Mouse (Mus musculus) activated CD4-positive, CD25-positive, alpha-beta regulatory T cell, adult 4 months (primary cell): Measurements from ENCODE around the gene Olfr1371. TPM values are rescaled to one million over a fixed set of nuclear protein-coding genes. Genes with fewer than 3 reads are reported as not detected.
A peak's percentile ranks its signal among the peaks of the same experiment; 100 is the strongest.

Source experiments
- ATAC-seq: one replicate; pipeline ENCODE4 v1.8.0; 2017
- polyA plus RNA-seq, 2 experiments: library from polyadenylated mRNA; unstranded; fragments of 100-300 nt; shearing (Covaris generic); gene quantifications; one replicate each; pipeline ENCODE4 v1.2.1; 2017

Olfr1371 gene
- not detected for polyA plus RNA-seq

DNA sequence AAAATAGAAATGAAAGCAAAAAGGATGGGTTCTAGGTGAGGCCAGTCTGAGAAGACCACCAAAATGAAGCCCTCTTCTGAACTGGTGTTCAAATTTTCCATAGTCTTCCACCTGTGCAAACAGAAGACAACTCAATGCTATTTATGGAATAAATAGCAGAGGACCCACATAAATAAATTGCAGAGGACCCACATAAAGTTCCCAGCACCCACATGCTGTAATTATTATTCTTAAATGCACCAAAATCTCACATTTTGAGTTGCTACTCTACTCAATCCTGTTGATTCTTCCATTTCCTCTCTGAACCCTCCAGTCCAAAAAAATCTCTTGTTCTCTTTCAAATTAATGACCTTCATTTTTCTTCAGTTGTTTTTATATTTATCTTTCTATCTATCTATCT is at the start of gene Olfr1371:
Gene Olfr1371 (minus strand): TSS at position 101 of the 400 bp plus-strand sequence.
- ATAC-seq, result no peak

DNA sequence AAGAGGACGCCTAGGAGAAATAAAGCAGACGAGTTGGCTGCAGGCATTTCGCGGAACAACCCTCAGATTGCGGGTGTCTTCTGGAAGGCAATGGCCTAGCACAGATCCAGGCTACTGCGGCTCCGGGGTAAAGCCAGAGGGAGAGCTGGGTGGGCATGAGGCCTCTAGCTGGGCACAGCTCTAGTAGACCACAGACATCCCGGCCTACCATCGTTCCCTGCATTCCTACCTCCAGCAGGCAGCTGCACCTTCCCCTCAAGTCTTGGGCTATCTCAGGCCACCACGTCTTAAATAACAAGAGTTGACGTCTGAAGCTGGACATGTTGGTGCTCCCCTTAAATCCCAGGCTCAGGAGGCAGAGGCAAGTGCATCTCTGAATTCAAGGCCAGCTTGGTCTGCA is 48.6 kb upstream of the Olfr1371 start:
- ATAC-seq, result no peak

DNA sequence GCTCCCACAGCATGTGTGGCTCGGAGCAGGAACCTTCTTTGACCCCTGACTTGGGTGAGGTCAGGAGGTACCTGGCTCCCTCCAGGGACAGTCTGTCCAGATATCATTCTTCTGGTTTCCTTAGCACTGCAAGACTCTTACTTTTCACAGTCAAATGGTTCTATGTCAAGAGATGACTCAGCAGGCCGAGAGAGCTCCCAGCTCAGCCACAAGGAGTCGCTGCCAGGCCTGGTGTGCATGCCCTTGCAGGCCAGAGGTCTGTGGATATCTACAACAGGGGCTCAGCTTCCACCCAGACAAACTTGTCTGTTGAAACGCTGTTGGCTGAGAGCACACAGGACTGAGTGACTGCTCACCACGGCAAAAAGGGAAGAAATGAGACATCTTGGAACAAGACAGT is 48.1 kb upstream of the Olfr1371 start:
- ATAC-seq, result no peak

DNA sequence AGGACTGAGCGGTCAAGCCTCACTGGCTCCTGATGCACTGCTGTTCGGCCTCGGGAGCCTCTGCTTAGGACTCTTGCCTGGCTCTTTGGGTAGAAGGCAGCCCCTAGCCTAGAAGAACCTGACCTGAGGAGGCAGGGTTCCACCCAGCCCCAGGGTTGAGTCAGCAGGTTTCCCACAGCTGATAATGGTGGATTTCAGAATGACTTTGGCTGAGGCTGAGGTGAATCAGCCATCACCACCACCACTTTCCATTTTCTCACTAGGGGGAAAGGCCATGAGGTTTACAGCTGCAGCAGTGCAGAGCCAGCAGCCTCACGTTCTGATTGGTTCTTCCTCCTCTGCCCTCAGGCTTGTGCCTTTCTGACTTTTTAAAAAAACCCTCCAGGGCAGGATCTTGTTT is 47.1 kb upstream of the Olfr1371 start:
- no peak for ATAC-seq

DNA sequence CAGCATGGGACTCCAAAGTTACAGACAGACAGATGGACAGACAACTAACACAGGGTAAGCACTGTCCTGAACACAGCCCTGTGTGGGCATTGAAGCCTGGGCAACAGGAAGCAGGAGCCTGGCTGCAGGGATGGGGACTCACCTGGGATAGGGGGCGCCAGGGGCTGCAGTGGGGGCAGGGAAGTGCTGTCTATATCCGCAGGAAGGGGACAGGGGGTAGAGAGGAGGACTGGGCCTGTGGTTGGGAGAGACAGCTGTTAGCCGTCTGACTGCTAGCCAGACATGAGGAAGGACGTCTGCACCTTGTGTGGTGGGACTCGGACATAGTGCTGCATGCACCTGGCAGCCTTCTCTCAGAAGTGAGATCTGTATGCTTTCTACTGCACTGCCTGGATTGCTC is 44.9 kb upstream of the Olfr1371 start:
- ATAC-seq, result no peak

DNA sequence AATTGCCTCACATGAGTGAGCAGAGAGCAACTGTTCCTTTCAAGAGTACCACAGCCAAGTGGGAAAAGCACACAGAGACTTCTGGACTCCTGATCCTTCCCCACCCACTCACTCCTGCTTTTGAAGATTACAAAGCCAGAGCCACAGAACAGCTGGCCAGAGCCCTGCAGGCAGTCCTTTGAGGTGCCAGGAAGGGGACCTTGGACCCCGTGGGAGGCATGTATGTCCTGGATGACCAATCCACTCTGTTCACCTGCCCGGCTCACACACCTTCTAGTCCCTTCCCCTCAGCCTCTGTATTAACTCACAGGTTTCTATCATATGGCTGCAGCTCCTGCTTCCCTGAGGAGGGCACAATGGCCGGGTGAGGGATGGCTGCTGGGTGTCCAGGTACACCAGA is 43.6 kb upstream of the Olfr1371 start:
- ATAC-seq, result no peak

DNA sequence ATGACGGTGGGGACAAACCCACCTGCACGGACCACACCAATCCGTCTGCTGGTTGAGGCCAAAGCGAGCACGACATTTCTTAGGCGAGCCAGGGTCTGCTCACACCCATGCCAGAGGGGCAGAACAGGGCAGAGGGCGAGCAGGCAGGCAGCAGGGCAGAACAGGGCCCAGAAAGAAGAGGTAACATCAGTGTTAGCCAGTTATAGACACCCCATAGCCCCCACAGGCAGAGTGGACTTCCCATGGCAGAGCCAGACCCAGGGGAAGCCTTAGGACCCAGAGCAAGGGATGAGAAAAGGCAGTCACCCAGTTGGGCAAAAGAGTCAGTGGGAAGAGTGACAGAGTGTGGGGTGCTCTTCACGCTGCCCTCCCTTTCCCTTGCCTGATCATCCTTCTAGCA is 41.3 kb upstream of the Olfr1371 start:
- ATAC-seq, result no peak

DNA sequence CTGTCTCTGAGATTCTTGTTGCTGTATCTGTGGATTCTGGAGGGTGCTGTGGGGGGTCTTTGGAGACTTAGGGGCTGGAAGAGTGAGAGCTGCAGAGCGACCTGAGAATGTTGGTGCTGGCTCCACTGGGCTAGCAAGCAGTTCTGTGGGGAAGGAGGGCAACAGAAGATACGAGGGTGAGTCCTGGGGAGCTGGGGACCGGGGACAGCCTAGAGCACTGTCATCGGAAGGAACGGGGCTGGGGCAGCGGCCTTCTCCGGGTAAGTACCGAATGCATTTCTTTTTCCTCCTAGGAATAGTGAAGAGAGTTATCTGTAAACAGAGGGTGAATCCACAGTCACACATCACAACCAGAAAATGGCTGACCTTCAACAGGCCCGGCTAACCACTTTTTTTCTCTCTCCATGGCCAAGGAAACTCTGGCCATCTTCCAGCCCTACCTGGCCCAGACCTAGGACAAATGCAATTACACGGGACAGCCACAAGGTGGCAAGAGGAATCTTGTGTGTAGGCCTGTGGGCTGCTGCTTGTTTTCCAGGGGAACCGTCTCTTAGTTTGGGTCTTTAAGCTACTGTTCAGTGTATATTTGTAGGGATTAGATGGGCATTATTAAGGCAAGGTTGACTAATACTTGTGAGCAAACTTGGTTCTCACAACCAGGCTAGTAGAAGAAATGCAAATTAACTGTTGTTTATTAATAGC is 40.0 kb upstream of the Olfr1371 start:
- ATAC-seq, result no peak

DNA sequence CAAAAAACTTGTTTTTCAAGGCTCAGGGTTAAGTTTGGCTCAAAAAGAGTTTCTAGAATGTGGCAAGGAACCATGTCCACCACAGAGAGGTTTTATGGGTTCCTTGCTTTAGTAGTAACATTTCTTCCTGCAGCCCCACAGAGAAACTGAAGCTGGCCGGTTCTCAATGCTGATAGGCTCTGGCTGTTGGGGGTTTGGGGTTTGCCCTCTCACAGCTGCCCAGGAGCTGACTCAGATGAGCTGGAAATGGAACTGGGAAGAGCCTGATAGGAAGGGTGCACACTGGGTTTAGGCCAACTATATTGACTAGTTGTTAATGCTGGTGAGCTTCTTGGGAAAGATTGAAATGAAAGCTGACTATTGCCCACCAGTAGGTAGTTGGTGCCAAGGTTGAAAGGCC is 38.9 kb upstream of the Olfr1371 start:
- ATAC-seq, result no peak

DNA sequence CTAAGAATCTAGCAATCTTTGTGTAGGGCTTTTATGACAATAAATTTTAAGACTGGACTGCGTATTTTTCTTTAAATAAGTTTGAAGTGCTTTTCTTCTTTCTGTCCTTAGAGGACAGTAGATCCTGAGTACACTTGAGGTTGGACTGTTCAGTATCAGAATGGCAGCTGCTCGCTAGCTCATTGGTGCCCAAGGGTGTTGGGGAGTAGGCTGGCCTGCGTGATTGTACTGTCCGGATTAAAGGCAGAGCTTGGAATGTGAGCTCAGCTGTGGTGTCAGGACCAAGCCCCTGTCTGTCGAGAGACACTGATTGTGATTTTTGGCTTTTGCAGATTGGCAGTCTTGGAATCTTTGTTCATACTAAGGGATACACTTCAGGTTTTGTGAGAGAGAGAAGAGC is 38.0 kb upstream of the Olfr1371 start:
- no peak for ATAC-seq

DNA sequence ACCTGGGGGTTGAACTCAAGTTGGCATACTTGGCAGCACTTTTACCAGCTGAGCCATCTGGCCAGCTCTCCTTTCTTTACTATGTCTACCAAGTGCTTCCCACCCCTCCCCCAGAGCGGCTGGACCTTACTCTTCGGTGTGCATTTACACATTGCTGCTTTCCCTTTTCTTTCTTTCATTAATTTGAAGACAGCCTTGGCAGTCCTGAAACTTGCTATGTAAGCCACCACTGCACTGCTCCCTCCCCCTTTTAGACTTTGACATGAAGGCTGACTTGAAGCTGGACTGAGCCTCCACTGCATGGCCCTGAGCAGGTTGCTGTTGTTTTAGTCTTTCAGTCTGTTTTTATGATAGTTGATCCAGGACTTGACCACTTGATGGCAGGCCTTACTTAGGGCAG is 35.7 kb upstream of the Olfr1371 start:
- no peak for ATAC-seq

DNA sequence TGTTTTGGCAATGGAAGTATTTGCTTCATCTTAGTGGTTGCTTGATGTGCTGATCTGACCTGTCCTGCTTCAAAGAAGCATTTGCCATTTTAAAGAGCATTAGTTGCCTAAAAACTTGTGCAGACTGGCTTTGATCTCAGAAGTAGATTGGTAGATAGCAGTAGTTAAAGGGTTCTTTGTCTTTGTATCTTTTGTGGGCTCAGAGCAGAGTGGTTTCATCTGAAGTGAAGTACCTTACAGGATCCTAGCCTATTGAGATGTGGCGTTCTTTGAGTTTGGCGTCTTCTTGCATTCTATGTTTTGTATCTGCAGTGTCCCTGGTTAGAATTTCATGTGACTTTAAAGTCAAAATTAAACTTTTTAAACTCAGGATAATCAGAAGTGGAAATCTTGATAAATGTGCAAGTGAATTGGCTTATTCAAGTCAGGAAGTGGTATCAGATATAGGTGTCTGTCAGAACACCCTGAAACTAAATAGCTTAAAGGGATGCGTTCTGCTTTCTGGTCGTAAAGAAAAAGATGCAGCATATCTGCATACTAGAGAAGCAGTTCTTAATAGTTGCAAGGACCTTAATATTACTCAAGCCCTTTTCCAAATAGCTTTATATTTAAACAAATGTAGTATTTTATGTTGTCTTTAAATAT is 27.2 kb upstream of the Olfr1371 start:
- ATAC-seq, result peak; percentile 70

DNA sequence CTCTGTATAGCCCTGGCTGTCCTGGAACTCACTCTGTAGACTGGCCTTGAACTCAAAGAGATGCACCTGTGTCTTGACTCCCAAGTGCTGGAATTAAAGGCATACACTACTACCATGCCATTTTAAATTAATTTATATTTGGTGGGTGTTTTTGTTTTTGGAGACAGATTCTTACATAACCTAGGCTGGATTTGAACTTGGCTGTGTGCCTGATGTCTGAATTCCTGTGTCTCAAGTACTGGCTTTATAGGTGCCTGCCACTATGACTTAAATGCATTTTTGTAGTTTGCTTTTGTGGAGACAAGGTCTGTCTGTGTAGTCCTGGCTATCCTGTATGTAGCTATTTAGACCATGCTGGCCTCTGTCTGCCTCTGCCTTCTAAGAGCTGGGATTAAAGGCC is 20.7 kb upstream of the Olfr1371 start:
- no peak for ATAC-seq

DNA sequence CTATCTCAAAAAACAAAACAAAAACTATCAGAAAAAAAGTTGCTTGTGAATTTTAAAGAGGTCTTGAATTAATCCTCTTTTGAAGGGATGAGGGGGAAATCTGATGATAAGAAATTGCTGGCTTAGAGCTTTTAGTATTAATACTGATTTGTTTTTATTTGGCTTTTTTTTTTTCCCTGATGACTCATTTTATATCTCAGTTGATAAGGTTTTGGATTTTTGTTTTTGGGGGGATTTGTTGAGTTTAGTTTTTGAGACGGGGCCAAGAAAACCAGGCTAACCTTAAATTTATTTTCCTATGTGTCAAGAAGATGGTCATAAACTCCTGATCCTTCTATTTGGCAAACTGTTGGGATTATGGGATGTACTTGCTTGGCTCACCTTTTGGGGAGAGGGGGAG is 20.1 kb upstream of the Olfr1371 start:
- ATAC-seq, result no peak

DNA sequence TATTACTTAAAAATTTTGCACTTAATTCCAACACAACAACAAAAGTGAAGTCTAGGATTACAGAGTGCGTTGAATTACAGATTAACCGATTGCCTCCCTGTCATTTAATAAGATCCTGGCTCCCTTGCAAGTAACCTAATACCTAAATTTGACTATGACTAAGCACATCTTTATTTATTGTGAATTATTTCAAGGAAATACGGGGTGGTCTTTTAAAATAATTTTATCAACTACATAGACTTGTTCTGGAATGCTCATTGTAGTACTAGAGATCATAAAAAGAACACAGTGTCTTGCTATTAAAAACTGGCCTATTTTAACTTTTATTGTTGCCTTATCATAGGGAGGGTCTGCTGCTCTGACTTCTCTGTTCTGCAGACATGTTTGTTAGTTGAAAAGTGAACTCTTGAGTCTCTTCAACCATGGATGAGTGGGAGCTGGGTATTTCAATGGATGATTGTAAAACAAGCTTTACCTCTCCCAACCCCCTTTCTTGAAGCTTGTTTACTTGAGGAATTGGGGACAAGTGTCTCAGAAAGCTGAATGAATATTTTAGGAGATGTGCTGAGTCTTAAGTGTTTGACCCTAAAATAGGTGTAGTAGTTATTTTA is 19.4 kb upstream of the Olfr1371 start:
- no peak for ATAC-seq

DNA sequence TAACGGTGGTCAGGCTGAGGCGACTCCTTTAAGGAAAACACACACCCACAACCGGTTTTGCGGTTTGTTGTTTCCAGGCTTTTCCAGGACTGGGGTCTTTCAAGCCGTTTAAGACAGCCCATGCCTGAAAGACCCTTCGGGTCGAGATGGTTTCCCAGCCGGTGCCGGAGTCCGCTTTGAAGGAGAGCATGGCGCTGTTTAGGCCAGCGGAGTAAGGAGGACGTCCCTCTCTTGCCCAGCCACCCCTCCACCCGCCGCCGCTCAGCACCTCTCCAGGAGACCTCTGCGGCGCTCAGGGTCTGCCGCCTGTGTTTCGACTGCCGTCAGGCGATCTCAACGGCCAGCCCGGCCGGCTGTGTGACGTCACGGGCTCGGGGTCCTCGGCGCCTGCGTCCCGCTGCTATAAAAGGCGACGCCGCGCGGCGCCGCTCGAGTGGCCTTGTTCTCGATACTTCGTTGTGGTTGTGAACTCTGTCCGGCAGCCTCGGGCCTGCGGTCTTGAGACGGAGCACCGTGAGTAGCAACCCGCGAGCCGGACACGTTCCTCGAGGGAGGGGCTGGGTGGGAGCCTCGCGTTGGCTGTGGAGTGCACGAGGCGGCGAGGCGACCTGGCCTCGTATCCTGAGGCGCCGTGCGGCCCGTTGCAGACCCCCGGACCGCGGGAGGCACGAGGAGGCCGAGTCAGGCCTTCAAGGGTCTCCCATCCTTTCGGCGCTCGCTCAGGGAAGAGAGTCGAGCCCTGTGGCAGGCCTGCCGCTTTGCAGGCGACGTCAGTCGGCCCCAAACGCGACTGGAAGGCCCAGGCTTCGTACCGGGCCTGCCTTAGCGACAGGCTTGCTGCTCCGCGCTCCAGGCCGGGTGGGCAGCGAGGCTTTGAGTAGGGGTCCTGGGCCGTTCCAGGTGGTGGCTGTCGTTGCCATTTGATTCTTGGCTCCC is 18.1 kb upstream of the Olfr1371 start, which contains the start of gene Skp1a:
Gene Skp1a (plus strand): TSS at position 390 of the 936 bp plus-strand sequence.
- ATAC-seq, result peak; percentile 79

DNA sequence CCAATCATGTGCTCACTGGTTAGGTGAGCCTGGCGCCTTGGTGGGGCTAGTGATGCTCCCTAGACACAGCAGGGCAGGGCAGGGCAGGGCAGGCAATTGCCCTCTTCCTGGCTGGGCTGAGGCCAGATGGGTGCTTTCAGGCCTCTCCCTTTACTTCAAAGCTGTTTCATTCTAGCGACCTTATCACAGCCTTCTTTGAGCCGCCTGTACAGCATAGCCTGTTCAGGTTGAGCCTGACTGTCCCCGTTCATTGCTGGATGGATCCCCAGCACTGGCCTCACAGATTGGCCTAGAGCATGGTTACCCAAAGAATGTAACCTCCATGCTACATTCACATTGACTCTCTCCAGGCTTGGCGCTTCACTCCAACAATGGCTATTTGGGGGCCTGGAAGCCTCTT is 16.9 kb upstream of the Olfr1371 start:
- ATAC-seq, result no peak

DNA sequence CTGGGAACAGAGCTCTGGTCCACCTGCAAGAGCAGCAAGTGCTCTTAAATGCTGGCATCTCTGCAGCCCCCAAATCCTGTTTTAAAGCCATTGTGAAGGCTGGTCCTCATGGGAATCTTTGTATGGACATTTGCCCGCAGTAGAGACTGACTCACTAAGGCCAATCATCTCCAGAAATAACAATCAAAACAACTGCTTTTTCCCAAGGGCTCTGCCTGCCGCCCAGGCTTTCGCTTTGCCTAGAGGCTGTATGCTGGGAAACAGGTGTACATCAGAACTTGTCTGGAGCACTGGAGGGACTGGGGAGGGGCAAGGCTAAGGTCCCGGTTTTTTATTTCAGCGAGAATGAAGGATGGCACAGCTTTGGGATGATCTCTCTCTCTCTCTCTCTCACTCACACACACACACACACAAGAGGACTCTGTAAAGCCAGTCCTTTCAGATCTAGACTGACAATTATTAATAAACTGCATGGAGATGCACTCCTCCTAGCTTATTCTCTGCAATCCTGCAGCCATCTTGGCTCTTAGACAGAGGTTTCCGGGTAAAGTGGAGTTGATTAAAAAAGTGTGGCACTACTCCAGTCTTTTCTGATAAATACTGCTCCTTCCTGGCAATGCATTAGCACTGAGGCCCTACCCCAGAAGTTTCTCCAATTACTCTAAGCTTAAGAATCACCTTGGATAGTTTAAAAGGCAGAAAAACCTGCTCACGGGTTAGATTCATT is 15.1 kb upstream of the Olfr1371 start:
- ATAC-seq, result no peak

DNA sequence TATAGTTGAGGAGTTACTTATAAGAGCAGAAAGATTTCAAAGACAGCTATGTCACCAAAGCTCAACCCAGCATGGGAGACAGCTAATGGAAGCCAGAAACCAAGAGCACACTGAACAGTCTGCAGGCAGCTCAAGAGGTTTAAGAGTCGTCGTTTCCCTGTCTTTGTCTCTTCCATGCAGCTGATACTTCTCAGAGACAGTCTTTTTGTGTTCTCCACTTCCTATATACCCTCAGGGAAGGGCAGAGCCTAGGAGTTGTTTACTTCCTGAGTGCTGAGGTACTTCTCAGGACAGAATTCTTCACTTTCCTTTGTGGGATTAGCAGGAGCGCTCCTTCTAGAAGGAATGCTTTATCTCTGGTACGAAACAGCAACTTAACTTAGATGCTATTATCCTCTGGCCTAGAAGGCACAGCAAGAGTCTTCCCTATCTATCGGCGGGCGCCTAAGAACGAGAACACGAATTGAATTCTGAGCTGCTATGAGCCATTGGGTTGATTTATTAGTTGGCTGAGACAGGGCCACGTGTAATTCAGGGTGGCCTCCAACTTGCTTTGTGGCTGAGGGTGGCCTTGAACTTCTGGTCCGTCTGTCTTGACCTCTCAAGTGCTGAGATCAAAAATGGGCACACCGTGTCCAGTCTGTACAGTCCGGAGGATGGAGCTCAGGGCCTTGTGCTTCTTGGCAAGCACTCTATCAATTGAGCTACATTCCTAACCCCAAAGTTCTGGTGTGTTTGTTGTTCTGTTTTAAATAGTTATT is 13.9 kb upstream of the Olfr1371 start:
- no peak for ATAC-seq

DNA sequence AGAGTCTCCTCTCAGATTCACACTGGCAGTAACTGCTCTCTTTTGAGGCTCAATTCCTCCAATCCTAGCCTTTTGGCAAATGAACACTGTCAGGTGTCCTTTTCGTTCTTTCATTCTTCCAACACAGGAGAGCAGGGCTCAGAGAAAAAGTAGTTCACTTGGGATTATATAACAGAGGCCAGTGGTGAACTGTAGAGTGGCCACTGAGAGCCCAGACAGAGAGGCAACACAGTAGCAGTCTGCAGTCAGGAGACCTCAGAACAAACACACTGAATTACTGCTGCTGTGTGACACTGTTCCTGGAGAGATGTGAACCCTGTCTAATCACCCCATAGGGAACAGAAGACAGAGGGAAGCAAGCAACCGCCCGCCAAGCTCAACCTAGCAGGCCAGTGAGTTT is 13.3 kb upstream of the Olfr1371 start:
- no peak for ATAC-seq

DNA sequence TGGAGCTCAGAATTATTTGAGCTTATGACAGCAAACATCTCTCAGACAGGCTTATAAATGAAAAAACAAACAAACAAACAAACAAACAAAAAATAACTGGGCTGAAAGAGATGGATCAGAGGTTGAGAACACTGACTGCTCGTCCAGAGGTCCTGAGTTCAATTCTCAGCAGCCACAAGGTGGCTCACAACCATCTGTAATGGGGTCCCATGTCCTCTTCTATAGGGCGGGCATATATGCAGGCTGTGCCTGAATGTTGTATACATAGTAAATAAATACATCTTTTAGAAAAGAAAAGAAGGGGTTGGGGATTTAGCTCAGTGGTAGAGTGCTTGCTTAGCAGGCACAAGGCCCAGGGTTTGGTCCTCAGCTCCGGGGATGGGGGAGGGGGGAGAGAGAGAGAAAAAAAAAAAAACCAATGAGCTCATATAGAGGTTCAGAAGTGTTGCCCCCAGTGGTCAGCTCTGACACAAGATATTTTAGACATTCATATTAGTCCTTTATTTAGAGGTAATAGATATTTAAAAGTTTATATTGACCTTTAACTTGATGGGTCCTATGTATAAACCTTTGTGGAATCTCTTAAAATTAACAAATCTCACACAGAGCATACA is 12.3 kb upstream of the Olfr1371 start:
- ATAC-seq, result no peak
